Mouse (Mus musculus): Measurements from ENCODE around the gene Srsf12. TPM values are rescaled to one million over a fixed set of nuclear protein-coding genes. Genes with fewer than 3 reads are reported as not detected.

Srsf12 gene
- 1.7 and 3.1 TPM in 2 replicates for polyA plus RNA-seq (2014; fragmentation: Nextera tagmentation; extraction: Ambion mirVana)

DNA sequence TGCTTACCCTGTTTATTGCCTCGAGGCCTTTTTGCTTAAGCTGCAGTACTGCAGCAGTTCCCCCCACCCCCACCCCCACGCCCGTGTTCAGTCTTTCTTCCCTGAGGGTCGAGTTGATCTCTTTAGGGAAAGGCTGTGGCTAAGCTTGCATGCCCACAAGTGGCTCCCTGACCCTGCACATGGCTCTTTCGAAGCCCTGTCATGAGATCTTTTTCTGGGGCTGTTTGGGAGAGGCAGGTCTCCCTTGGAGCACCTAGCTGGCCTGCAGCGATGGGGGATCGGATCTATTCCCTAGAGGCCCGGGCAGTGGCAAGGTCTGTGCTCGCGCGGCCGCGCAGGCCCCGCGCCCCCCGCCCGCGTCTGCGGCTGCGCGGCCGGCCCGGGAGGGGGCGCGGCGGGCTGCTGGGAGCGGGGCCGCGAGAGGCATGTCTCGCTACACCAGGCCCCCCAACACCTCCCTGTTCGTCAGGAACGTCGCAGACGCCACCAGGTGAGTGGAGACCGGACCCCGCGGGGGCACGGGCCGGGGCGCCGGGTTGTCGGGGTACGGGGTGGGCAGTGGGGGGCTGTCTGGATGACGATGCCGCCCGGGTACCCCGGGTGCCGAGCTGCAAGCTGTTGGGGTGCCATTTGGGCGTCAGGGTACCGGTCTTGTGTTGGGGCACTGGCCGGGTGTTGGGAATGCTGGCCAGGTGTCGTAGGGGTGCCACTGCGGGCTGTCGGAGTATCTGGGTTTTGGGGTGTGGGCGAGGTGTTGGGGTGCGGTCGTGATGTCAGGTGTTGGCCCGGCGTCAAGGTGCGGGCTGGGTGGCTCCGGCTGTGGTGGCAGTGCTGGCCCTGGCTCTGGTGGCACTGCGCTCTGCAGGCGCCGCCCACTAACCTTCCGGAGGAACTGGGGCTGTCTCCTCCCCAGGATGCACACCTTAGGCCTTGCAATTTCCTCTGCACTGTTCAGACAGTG lies at the start of gene Srsf12:
Srsf12 (plus strand) TSS at position 111 of the 961 bp plus-strand sequence.
- no peaks in the 10 kb centered on the region for H3K9me3 ChIP-seq (replicated peaks; ENCODE audit: control insufficient read depth, low read length)
- peak; percentile 39 for ATAC-seq (replicated peaks; ENCODE audit: insufficient number of reproducible peaks, low FRiP score, low TSS enrichment)
- peak within 1 kb of the TSS; percentile 73 for H3K4me3 ChIP-seq (ENCODE audit: low read depth, low read length)
- H3K9ac ChIP-seq (ENCODE audit: low read depth, low read length): peak within 1 kb of the TSS; percentile 75
- H3K4me1 ChIP-seq (ENCODE audit: control insufficient read depth, insufficient read depth, low read length): peaks cover 6% of the 10 kb centered on the region
- WGBS (ENCODE audit: insufficient replicate concordance): 3% methylated on average over 62 of the region's 65 CpGs
- H3K4me2 ChIP-seq: peak within 1 kb of the TSS; percentile 100
- H3K27me3 ChIP-seq (ENCODE audit: control insufficient read depth, insufficient read depth, low read length): peaks cover 4% of the 10 kb centered on the region; the same call in 1 of the 2 replicates
- no peak within 1 kb of the TSS for H3K27ac ChIP-seq (ENCODE audit: low read depth, low read length)
- no peaks in the 10 kb centered on the region for H3K36me3 ChIP-seq (ENCODE audit: control insufficient read depth, insufficient read depth, low read length)

DNA sequence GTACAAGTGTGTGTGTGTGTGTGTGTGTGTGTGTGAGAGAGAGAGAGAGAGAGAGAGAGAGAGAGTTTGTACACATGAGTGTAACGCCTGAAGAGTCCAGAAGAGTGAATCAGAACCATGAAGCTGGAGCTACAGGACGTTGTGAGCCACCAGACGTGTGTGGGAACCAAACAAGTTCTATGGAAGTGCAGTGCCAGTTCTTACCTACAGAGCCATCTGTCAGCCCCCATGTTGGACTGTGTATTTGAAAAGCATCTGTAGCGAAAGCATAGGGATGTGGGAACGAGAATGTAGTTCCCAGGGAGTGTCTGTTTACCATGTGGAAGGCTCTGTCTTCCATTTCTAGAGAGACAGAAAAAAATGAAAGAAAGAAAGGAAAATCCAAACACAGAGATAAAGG lies 25.3 kb upstream of the Srsf12 start:
- H3K36me3 ChIP-seq (ENCODE audit: control insufficient read depth, insufficient read depth, low read length): no peaks in the 10 kb centered on the region
- H3K4me2 ChIP-seq: no peak overlapping the region
- H3K27me3 ChIP-seq (ENCODE audit: control insufficient read depth, insufficient read depth, low read length): no peaks in the 10 kb centered on the region
- no peaks in the 10 kb centered on the region for H3K4me1 ChIP-seq (ENCODE audit: control insufficient read depth, insufficient read depth, low read length)
- H3K27ac ChIP-seq (ENCODE audit: low read depth, low read length): no peak overlapping the region
- no peak overlapping the region for H3K4me3 ChIP-seq (ENCODE audit: low read depth, low read length)
- ATAC-seq (replicated peaks; ENCODE audit: insufficient number of reproducible peaks, low FRiP score, low TSS enrichment): no peak
- no peak overlapping the region for H3K9ac ChIP-seq (ENCODE audit: low read depth, low read length)
- no peaks in the 10 kb centered on the region for H3K9me3 ChIP-seq (replicated peaks; ENCODE audit: control insufficient read depth, low read length)
- WGBS (ENCODE audit: insufficient replicate concordance): 77% methylated on average over 5 of the region's 5 CpGs

DNA sequence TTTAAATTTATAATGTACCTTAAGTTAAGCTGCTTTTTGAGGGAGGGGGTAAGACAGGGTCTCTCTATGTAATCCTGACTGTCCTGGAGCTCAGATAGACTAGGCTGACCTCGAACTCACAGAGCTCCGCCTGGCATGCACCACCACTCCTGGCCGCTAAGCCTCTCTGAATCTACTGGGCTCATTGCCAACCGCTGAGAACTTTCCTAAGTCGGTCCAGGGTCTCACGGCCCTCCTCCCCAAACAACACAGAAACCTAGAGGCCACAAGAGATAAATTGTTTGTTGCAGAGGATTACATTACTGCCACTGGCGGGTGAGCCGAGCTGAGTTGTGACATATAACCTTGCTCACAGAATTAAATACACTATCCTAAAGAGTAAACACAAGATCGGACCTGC lies 20.6 kb upstream of the Srsf12 start:
- H3K4me3 ChIP-seq (ENCODE audit: low read depth, low read length): peak overlapping the region; percentile 12; the same call in 1 of the 2 replicates
- no peak for ATAC-seq (replicated peaks; ENCODE audit: insufficient number of reproducible peaks, low FRiP score, low TSS enrichment)
- 18% methylated on average over 9 of the region's 9 CpGs for WGBS (ENCODE audit: insufficient replicate concordance)
- peak overlapping the region; percentile 97 for H3K4me2 ChIP-seq
- no peaks in the 10 kb centered on the region for H3K9me3 ChIP-seq (replicated peaks; ENCODE audit: control insufficient read depth, low read length)
- H3K9ac ChIP-seq (ENCODE audit: low read depth, low read length): no peak overlapping the region
- no peaks in the 10 kb centered on the region for H3K36me3 ChIP-seq (ENCODE audit: control insufficient read depth, insufficient read depth, low read length)
- H3K27ac ChIP-seq (ENCODE audit: low read depth, low read length): no peak overlapping the region
- no peaks in the 10 kb centered on the region for H3K27me3 ChIP-seq (ENCODE audit: control insufficient read depth, insufficient read depth, low read length)
- H3K4me1 ChIP-seq (ENCODE audit: control insufficient read depth, insufficient read depth, low read length): no peaks in the 10 kb centered on the region

DNA sequence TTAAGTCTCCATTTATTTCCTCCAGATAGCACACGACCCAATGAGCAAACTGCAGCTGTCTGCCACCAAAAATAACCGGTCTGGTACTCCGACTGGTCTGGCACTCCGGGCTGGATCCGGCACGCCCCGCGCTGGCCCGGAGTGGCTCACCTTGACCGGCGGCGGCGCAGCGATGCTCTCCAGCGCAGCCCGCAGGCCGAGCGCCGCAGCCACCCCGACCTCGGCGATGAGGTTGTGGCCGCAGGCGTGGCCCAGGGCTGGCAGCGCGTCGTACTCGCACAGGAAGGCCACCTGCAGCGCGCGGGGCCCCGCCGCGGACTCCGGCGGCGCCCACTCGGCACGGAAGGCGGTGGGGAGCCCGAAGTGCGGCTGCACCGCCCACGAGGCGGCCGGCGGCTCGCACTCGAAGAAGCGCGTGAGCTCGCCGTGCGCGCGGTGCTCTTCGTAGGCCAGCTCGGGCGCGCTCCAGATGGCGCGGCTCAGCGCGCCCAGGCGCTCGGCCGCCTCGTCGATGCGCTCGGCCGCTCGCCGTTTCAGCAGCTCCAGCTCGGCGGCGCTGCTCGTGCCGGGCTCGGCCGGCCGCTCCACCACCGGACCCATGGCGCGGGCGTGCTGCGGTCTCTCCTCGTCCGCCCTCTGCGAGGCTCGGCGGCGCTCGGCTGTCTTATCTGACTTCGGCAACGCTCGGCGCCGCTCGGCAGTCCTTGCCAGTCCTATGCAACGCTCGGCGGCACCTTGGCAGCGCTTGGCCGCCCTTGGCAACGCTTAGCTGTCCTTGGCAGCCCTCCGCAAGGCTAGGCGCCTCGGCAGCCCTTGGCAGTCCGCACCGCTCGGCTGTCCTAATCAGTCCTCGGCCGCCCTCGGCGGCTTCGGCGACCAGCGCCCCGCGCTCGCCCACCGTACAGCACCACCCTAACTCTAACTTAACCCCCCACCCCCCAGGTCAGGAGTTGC lies 19.7 kb upstream of the Srsf12 start:
- WGBS (ENCODE audit: insufficient replicate concordance): under 1% methylated on average over 123 of the region's 123 CpGs

DNA sequence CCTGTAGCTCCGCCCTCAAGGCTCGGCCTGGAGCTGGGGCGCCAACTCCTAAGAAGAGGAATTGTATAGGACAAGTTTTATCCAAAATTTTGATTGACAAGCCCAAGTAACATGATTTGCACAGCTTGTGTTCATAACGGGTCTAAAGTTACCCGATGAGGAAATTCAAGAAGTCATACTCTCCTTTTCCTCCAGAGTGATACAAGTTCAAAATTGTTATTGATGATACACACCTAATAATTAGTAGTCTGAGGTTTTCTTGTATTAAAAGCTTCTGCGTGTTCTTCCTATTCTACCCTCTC lies 19.1 kb upstream of the Srsf12 start, which contains the start of gene Pm20d2:
Pm20d2 (minus strand) TSS at position 3 of the 302 bp plus-strand sequence.
- Histone ChIP-seq H3K9ac (ENCODE audit: low read depth, low read length) (peak within 1 kb of the TSS; percentile 77), H3K9me3 (replicated peaks; ENCODE audit: control insufficient read depth, low read length) (no peaks in the 10 kb centered on the region), H3K4me1 (ENCODE audit: control insufficient read depth, insufficient read depth, low read length) (no peaks in the 10 kb centered on the region), H3K27ac (ENCODE audit: low read depth, low read length) (peak within 1 kb of the TSS; percentile 76), H3K36me3 (ENCODE audit: control insufficient read depth, insufficient read depth, low read length) (no peaks in the 10 kb centered on the region), H3K4me2 (peak within 1 kb of the TSS; percentile 97), H3K27me3 (ENCODE audit: control insufficient read depth, insufficient read depth, low read length) (no peaks in the 10 kb centered on the region), H3K4me3 (ENCODE audit: low read depth, low read length) (peak within 1 kb of the TSS; percentile 66)
- 17% methylated on average over 6 of the region's 6 CpGs for WGBS (ENCODE audit: insufficient replicate concordance)
- ATAC-seq (replicated peaks; ENCODE audit: insufficient number of reproducible peaks, low FRiP score, low TSS enrichment): no peak

More for the DNA sequence above, 19.7 kb upstream of the Srsf12 start:
- H3K9ac ChIP-seq (ENCODE audit: low read depth, low read length): peak overlapping the region; percentile 77
- no peaks in the 10 kb centered on the region for H3K36me3 ChIP-seq (ENCODE audit: control insufficient read depth, insufficient read depth, low read length)
- H3K4me1 ChIP-seq (ENCODE audit: control insufficient read depth, insufficient read depth, low read length): no peaks in the 10 kb centered on the region
- H3K27me3 ChIP-seq (ENCODE audit: control insufficient read depth, insufficient read depth, low read length): no peaks in the 10 kb centered on the region
- H3K9me3 ChIP-seq (replicated peaks; ENCODE audit: control insufficient read depth, low read length): no peaks in the 10 kb centered on the region
- peak overlapping the region; percentile 66 for H3K4me3 ChIP-seq (ENCODE audit: low read depth, low read length)
- peak overlapping the region; percentile 76 for H3K27ac ChIP-seq (ENCODE audit: low read depth, low read length)
- peak; percentile 84 for ATAC-seq (replicated peaks; ENCODE audit: insufficient number of reproducible peaks, low FRiP score, low TSS enrichment)
- H3K4me2 ChIP-seq: peak overlapping the region; percentile 97

DNA sequence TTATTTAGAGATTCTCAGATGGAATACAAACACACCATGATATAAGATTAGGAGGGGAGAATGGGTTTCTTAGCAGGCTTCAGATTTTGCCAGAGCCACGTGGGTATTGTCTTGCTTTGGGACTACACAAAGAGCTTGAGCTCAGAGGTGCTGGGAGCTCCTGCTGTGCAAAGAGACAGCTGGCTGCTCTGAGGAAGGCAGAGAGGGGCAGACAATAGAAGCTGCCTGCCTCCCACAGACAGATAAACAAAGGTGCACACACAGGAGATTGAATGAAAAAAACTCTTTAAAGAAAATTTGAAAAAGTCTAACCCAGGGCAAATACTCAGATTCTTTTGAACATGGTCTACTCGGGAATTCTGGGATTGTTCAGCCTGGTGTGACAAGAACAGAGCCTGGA lies 10.7 kb upstream of the Srsf12 start:
- H3K36me3 ChIP-seq (ENCODE audit: control insufficient read depth, insufficient read depth, low read length): no peaks in the 10 kb centered on the region
- no peak for ATAC-seq (replicated peaks; ENCODE audit: insufficient number of reproducible peaks, low FRiP score, low TSS enrichment)
- no peak overlapping the region for H3K9ac ChIP-seq (ENCODE audit: low read depth, low read length)
- no peaks in the 10 kb centered on the region for H3K9me3 ChIP-seq (replicated peaks; ENCODE audit: control insufficient read depth, low read length)
- no peak overlapping the region for H3K27ac ChIP-seq (ENCODE audit: low read depth, low read length)
- H3K4me1 ChIP-seq (ENCODE audit: control insufficient read depth, insufficient read depth, low read length): no peaks in the 10 kb centered on the region
- H3K27me3 ChIP-seq (ENCODE audit: control insufficient read depth, insufficient read depth, low read length): no peaks in the 10 kb centered on the region
- H3K4me3 ChIP-seq (ENCODE audit: low read depth, low read length): no peak overlapping the region
- no peak overlapping the region for H3K4me2 ChIP-seq
- WGBS (ENCODE audit: insufficient replicate concordance): 22% methylated on average over 2 of the region's 2 CpGs

DNA sequence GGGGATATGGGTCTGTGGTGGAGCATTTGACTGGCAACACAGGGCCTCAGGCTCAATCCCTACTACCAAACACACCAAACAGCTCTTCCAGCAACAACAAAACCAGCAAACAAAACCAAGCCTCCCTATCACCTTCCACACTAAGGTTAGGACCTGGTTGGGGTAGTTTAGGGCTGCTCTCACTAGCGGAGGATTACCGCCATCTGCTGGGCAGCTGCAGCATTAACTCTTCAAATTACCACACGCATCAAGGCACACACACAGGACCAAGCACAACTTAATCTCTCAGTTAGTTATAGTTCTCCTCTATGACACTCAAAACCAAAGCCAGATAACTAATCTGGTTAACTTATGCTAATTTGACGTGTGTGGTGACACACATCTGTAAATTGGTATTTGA lies 4.1 kb upstream of the Srsf12 start:
- H3K4me3 ChIP-seq (ENCODE audit: low read depth, low read length): no peak overlapping the region
- no peak for ATAC-seq (replicated peaks; ENCODE audit: insufficient number of reproducible peaks, low FRiP score, low TSS enrichment)
- H3K27me3 ChIP-seq (ENCODE audit: control insufficient read depth, insufficient read depth, low read length): peaks cover 4% of the 10 kb centered on the region; the same call in 1 of the 2 replicates
- no peak overlapping the region for H3K9ac ChIP-seq (ENCODE audit: low read depth, low read length)
- no peaks in the 10 kb centered on the region for H3K9me3 ChIP-seq (replicated peaks; ENCODE audit: control insufficient read depth, low read length)
- 3% methylated on average over 4 of the region's 4 CpGs for WGBS (ENCODE audit: insufficient replicate concordance)
- no peak overlapping the region for H3K4me2 ChIP-seq
- H3K36me3 ChIP-seq (ENCODE audit: control insufficient read depth, insufficient read depth, low read length): no peaks in the 10 kb centered on the region
- peaks cover 6% of the 10 kb centered on the region for H3K4me1 ChIP-seq (ENCODE audit: control insufficient read depth, insufficient read depth, low read length)
- no peak overlapping the region for H3K27ac ChIP-seq (ENCODE audit: low read depth, low read length)

DNA sequence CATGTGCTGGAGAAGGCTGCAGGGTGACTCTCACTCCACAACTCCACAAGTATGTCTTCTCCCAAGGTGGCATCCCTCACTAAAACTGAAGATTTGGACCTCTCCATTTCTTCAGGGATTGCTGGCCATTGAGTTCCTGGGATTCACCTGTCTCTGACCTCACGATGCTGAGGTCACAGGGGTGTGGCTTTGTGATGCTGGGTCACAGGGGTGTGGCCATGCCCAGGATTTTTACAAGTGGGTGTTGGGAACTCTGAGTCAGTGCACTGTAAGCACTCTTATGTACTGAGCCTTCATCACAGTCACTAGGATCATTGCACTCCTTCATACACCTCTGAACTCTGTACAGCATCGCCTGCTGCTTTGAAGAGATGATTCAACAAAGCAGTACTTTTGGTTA lies 1.2 kb upstream of the Srsf12 start:
- Histone ChIP-seq H3K9ac (ENCODE audit: low read depth, low read length) (no peak overlapping the region), H3K27me3 (ENCODE audit: control insufficient read depth, insufficient read depth, low read length) (peaks cover 4% of the 10 kb centered on the region; the same call in 1 of the 2 replicates), H3K4me2 (no peak overlapping the region), H3K27ac (ENCODE audit: low read depth, low read length) (no peak overlapping the region), H3K9me3 (replicated peaks; ENCODE audit: control insufficient read depth, low read length) (no peaks in the 10 kb centered on the region), H3K4me3 (ENCODE audit: low read depth, low read length) (no peak overlapping the region), H3K4me1 (ENCODE audit: control insufficient read depth, insufficient read depth, low read length) (peaks cover 6% of the 10 kb centered on the region), H3K36me3 (ENCODE audit: control insufficient read depth, insufficient read depth, low read length) (no peaks in the 10 kb centered on the region)
- 61% methylated on average over 2 of the region's 2 CpGs for WGBS (ENCODE audit: insufficient replicate concordance)
- no peak for ATAC-seq (replicated peaks; ENCODE audit: insufficient number of reproducible peaks, low FRiP score, low TSS enrichment)

All from heart, embryonic 11.5 days (tissue).